Mouse (Mus musculus) midbrain, embryonic 11.5 days (tissue): Measurements from ENCODE around the gene Slain2. TPM values are rescaled to one million over a fixed set of nuclear protein-coding genes. Genes with fewer than 3 reads are reported as not detected.

Experiments
- ATAC-seq: fragments of 200-750 bp; cut with Nextera tagmentation; 2 replicates; pipeline ENCODE4 v1.8.0; 2017; ENCODE audit warnings: moderate TSS enrichment, moderate library complexity; ENCODE audit not compliant: low FRiP score
- DNase-seq: peaks from one replicate; pipeline ENCODE4 v3.0.0; 2015; ENCODE audit warnings: low spot score; ENCODE audit errors: missing footprints
- H3K27ac ChIP-seq: fragments of 300-500 bp; sonication (generic); 2 replicates; pipeline ENCODE4 v1.5.1; 2014; ENCODE audit warnings: low read depth, low read length
- H3K27me3 ChIP-seq: fragments of 300-500 bp; sonication (generic); 2 replicates; pipeline ENCODE4 v1.6.1; 2014; ENCODE audit warnings: mild to moderate bottlenecking, low read length, moderate library complexity, mixed read lengths; ENCODE audit not compliant: control insufficient read depth, insufficient read depth
- H3K36me3 ChIP-seq: fragments of 300-500 bp; sonication (generic); 2 replicates; pipeline ENCODE4 v1.6.1; 2014; ENCODE audit warnings: mild to moderate bottlenecking, low read length, moderate library complexity, mixed read lengths; ENCODE audit not compliant: control insufficient read depth, insufficient read depth
- H3K4me1 ChIP-seq: fragments of 300-500 bp; sonication (generic); 2 replicates; pipeline ENCODE4 v1.6.1; 2014; ENCODE audit warnings: low read length; ENCODE audit not compliant: control insufficient read depth, insufficient read depth
- H3K4me2 ChIP-seq: fragments of 300-500 bp; sonication (generic); 2 replicates; pipeline ENCODE4 v1.6.1; 2014; ENCODE audit warnings: mild to moderate bottlenecking, moderate library complexity
- H3K4me3 ChIP-seq: fragments of 300-500 bp; sonication (generic); 2 replicates; pipeline ENCODE4 v1.5.1; 2014; ENCODE audit warnings: low read depth, low read length
- H3K9ac ChIP-seq: fragments of 300-500 bp; sonication (generic); 2 replicates; pipeline ENCODE4 v1.6.1; 2014; ENCODE audit warnings: low read length
- H3K9me3 ChIP-seq: fragments of 300-500 bp; sonication (generic); 2 replicates; pipeline ENCODE4 v1.6.1; 2016; ENCODE audit warnings: low read length; ENCODE audit not compliant: control insufficient read depth
- WGBS: fragments of 180-500 bp; shearing (Covaris S2); extraction: QIAGEN DNeasy Blood & Tissue Kit; methylation state at CpG from one replicate; pipeline ENCODE4 v1.1.7; 2014; 5-methylcytosine and 5-hydroxymethylcytosine counted together
- polyA plus RNA-seq: library from polyadenylated mRNA; unstranded; fragments of >200 nt; fragmentation: Nextera tagmentation; extraction: Ambion mirVana; gene quantifications from 2 replicates; pipeline ENCODE4 v1.2.1, GENCODE M21; 2014

The Slain2 gene
- polyA plus RNA-seq, 1 experiment from 2014 or later = 28.2 TPM

DNA sequence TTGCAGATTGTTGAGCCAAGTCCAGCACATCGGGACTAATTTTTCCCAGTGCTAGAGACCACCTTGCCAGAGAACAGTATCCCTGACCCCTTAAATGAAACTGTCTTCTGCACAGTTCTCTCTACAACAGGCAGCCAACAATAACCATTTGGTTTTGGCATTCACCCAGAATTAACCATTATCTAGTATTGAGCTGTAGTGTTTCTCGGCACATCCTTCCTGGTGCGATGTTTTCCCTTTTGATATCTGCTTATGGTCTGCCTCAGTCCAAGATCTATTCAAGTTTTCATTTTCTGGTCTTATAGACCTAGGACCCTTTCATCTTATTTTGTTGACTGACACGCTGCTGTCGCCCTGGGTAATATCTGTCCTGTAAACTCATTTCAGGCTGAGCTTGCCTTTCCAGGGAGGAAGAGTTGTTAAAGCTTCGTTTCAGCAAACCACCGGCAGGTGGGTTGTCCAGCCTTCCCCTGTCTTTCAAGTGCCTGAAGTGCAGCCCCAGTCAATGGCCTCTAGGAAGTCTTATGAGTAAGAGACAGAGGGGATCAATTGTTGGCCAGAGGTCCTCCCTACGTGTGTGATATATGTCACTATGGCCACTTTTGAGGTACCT lies 5.7 kb upstream of the Slain2 start:
- 82% methylated on average over 8 of the region's 8 CpGs for WGBS
- H3K4me2 ChIP-seq = no peak overlapping the region
- no peak for ATAC-seq

GRCm38 (mm10) chr5:72909363-72909762 lies 4.7 kb upstream of the Slain2 start:
- 78% methylated on average over 4 of the region's 4 CpGs for WGBS
- H3K4me3 ChIP-seq = no peak overlapping the region
- no peaks in the 10 kb centered on the region for H3K9me3 ChIP-seq
- H3K27ac ChIP-seq = no peak overlapping the region
- H3K9ac ChIP-seq = no peak overlapping the region
- no peaks in the 10 kb centered on the region for H3K36me3 ChIP-seq
- no peak for ATAC-seq
- no peaks in the 10 kb centered on the region for H3K4me1 ChIP-seq
- no peaks in the 10 kb centered on the region for H3K27me3 ChIP-seq
- H3K4me2 ChIP-seq = no peak overlapping the region
- DNase-seq = no peak

More for the DNA sequence above, 5.7 kb upstream of the Slain2 start:
- Histone ChIP-seq H3K36me3 (no peaks in the 10 kb centered on the region), H3K4me3 (no peak overlapping the region), H3K9ac (no peak overlapping the region), H3K27me3 (no peaks in the 10 kb centered on the region), H3K4me1 (no peaks in the 10 kb centered on the region), H3K27ac (no peak overlapping the region), H3K9me3 (no peaks in the 10 kb centered on the region)
- DNase-seq = no peak

- ATAC-seq = no peak
- WGBS = 92% methylated on average over 1 of the region's 1 CpGs
Measured at GRCm38 (mm10) chr5:72910373-72910772, 3.7 kb upstream of the Slain2 start.

DNA sequence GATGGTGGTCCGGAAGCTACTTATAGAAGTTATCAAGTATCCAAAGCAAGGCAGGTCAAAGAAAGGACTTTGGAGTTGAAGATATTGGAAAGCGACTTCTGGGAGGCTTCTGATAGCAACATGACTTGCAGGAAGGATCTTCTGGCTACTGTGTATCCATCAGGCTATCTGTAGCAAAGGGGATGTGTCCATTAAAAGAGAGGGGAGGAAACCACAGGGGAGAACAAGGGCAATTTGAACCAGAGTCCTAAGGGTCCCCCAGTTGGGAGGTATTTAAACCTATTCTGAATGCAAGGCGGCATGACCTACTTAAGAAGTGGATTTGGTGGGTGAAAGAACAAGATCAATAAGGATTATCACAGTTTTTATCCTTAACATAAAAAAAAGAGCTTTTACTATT lies 2.8 kb upstream of the Slain2 start:
- DNase-seq (no peak), ATAC-seq (no peak)
- Histone ChIP-seq H3K36me3 (no peaks in the 10 kb centered on the region), H3K27me3 (no peaks in the 10 kb centered on the region), H3K9me3 (no peaks in the 10 kb centered on the region), H3K4me1 (peaks cover 4% of the 10 kb centered on the region), H3K4me2 (no peak overlapping the region), H3K9ac (no peak overlapping the region), H3K27ac (no peak overlapping the region), H3K4me3 (no peak overlapping the region)
- 80% methylated on average over 3 of the region's 3 CpGs for WGBS

More at GRCm38 (mm10) chr5:72910373-72910772, 3.7 kb upstream of the Slain2 start:
- Histone ChIP-seq H3K4me1 (no peaks in the 10 kb centered on the region), H3K9ac (no peak overlapping the region), H3K27ac (no peak overlapping the region), H3K36me3 (no peaks in the 10 kb centered on the region), H3K27me3 (no peaks in the 10 kb centered on the region), H3K4me2 (no peak overlapping the region), H3K4me3 (no peak overlapping the region), H3K9me3 (no peaks in the 10 kb centered on the region)
- no peak for DNase-seq

GRCm38 (mm10) chr5:72914633-72915561 lies 793 bp downstream of the Slain2 start:
- WGBS = under 1% methylated on average over 66 of the region's 66 CpGs
- H3K9ac ChIP-seq = peak overlapping the region; percentile 99
- H3K27me3 ChIP-seq = no peaks in the 10 kb centered on the region
- peak; percentile 97 for DNase-seq
- peak; percentile 62 for ATAC-seq
- peak overlapping the region; percentile 48 for H3K4me2 ChIP-seq
- H3K9me3 ChIP-seq = no peaks in the 10 kb centered on the region
- no peaks in the 10 kb centered on the region for H3K36me3 ChIP-seq
- H3K4me1 ChIP-seq = peaks cover 14% of the 10 kb centered on the region
- H3K4me3 ChIP-seq = peak overlapping the region; percentile 98
- peak overlapping the region; percentile 97 for H3K27ac ChIP-seq

GRCm38 (mm10) chr5:72916048-72916447 lies 1.9 kb downstream of the Slain2 start:
- ATAC-seq = no peak
- peak; percentile 86 for DNase-seq
- Histone ChIP-seq H3K4me3 (peak overlapping the region; percentile 98), H3K27ac (no peak overlapping the region), H3K27me3 (no peaks in the 10 kb centered on the region), H3K9me3 (no peaks in the 10 kb centered on the region), H3K36me3 (no peaks in the 10 kb centered on the region), H3K9ac (peak overlapping the region; percentile 99), H3K4me2 (peak overlapping the region; percentile 48), H3K4me1 (peaks cover 14% of the 10 kb centered on the region)
- 43% methylated on average over 4 of the region's 4 CpGs for WGBS

DNA sequence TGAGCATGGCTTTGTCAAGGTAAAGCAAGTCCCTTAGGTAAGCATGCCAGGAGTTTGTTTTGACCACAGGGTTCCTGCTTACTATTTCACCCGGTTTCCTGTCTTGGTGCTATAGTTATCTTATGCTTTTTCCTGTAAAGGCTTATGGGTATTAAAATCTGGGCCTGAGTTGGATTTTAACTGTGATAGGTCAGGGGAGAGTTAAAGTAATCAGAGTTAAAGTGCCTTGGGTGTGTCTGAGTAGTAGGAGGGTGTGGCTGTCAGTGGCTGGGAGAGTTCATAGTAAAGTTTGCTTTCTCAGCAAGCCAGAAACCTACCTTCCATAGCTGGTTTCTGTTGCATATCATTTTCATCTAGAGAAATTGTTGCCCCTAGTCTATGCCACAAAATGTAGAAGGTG lies 2.7 kb downstream of the Slain2 start:
- Histone ChIP-seq H3K4me3 (no peak overlapping the region), H3K9me3 (no peaks in the 10 kb centered on the region), H3K4me1 (peaks cover 14% of the 10 kb centered on the region), H3K9ac (no peak overlapping the region), H3K4me2 (peak overlapping the region; percentile 48; the same call in 1 of the 2 replicates), H3K27ac (no peak overlapping the region), H3K27me3 (no peaks in the 10 kb centered on the region), H3K36me3 (no peaks in the 10 kb centered on the region)
- WGBS = 65% methylated on average over 1 of the region's 1 CpGs
- no peak for DNase-seq
- no peak for ATAC-seq

GRCm38 (mm10) chr5:72920416-72920815 lies 6.3 kb downstream of the Slain2 start:
- DNase-seq (no peak), ATAC-seq (no peak)
- no peaks in the 10 kb centered on the region for H3K9me3 ChIP-seq
- 96% methylated on average over 4 of the region's 4 CpGs for WGBS
- no peak overlapping the region for H3K9ac ChIP-seq
- no peaks in the 10 kb centered on the region for H3K27me3 ChIP-seq
- no peak overlapping the region for H3K27ac ChIP-seq
- H3K36me3 ChIP-seq = no peaks in the 10 kb centered on the region
- peaks cover 14% of the 10 kb centered on the region for H3K4me1 ChIP-seq
- H3K4me2 ChIP-seq = no peak overlapping the region
- no peak overlapping the region for H3K4me3 ChIP-seq

DNA sequence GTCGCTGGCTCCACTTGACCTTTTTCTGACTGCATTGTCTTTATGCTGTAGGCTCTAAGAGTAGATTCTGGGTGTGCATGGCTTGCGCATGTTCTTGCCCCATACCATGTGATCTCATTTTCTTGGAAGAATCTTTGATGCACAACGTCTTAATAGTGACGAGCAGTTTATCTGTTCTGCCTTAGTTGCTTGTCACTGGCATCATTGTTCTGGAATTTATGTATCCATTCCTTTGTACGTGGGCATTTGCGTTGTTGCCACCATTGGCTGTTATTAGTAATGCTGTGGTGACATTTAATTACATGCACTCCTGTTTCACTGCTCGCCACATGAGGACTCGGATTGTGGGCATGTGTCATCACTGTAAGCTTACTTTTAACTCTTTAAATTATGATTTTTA lies 7.1 kb downstream of the Slain2 start:
- Histone ChIP-seq H3K9me3 (no peaks in the 10 kb centered on the region), H3K4me1 (peaks cover 11% of the 10 kb centered on the region), H3K27me3 (no peaks in the 10 kb centered on the region), H3K4me3 (no peak overlapping the region), H3K27ac (no peak overlapping the region), H3K36me3 (no peaks in the 10 kb centered on the region), H3K9ac (no peak overlapping the region), H3K4me2 (no peak overlapping the region)
- ATAC-seq (no peak), DNase-seq (no peak)
- WGBS = 96% methylated on average over 8 of the region's 8 CpGs
